Mouse (Mus musculus) liver, embryonic 13.5 days (tissue): ENCODE measurements around the gene Rpl13. TPM values are rescaled to one million over a fixed set of nuclear protein-coding genes. Genes with fewer than 3 reads are reported as not detected.

ENCODE experiments used
- ATAC-seq: fragments of 200-750 bp; cut with Nextera tagmentation; 2 replicates; pipeline ENCODE4 v1.8.0; 2017; ENCODE audit warnings: low read depth, mild to moderate bottlenecking, moderate number of reproducible peaks, moderate library complexity
- DNase-seq: peaks from one replicate; pipeline ENCODE4 v3.0.0; 2022
- H3K27ac ChIP-seq: fragments of 300-500 bp; sonication (generic); 2 replicates; pipeline ENCODE4 v1.5.1; 2015; ENCODE audit warnings: moderate library complexity, mild to moderate bottlenecking, inconsistent platforms
- H3K27me3 ChIP-seq: fragments of 300-500 bp; sonication (generic); 2 replicates; pipeline ENCODE4 v1.6.1; 2015; ENCODE audit warnings: mild to moderate bottlenecking, inconsistent platforms
- H3K36me3 ChIP-seq: fragments of 300-500 bp; sonication (generic); 2 replicates; pipeline ENCODE4 v1.6.1; 2015; ENCODE audit warnings: mild to moderate bottlenecking, inconsistent platforms
- H3K4me1 ChIP-seq: fragments of 300-500 bp; sonication (generic); replicated peaks from 2 replicates; pipeline ENCODE4 v1.6.1; 2015; ENCODE audit warnings: inconsistent platforms
- H3K4me2 ChIP-seq: fragments of 300-500 bp; sonication (generic); 2 replicates; pipeline ENCODE4 v1.6.1; 2015; ENCODE audit warnings: inconsistent platforms, mild to moderate bottlenecking, moderate library complexity
- H3K4me3 ChIP-seq: fragments of 300-500 bp; sonication (generic); replicated peaks from 2 replicates; pipeline ENCODE4 v1.5.1; 2015; ENCODE audit warnings: mild to moderate bottlenecking, inconsistent platforms
- H3K9ac ChIP-seq: fragments of 300-500 bp; sonication (generic); 2 replicates; pipeline ENCODE4 v1.6.1; 2015; ENCODE audit warnings: mild to moderate bottlenecking, inconsistent platforms
- H3K9me3 ChIP-seq: fragments of 300-500 bp; sonication (generic); replicated peaks from 2 replicates; pipeline ENCODE4 v1.6.1; 2016; ENCODE audit warnings: inconsistent platforms
- WGBS: fragments of 180-500 bp; shearing (Covaris S2); methylation state at CpG from one replicate; pipeline ENCODE4 v1.1.7; 2015; ENCODE audit not compliant: insufficient replicate concordance; 5-methylcytosine and 5-hydroxymethylcytosine counted together
- polyA plus RNA-seq: library from polyadenylated mRNA; unstranded; fragments of >200 nt; fragmentation: Nextera tagmentation; extraction: Ambion mirVana; gene quantifications from 2 replicates; pipeline ENCODE4 v1.2.1, GENCODE M21; 2015

The Rpl13 gene
- polyA plus RNA-seq, 1 experiment from 2014 or later, result 1,172 TPM

DNA sequence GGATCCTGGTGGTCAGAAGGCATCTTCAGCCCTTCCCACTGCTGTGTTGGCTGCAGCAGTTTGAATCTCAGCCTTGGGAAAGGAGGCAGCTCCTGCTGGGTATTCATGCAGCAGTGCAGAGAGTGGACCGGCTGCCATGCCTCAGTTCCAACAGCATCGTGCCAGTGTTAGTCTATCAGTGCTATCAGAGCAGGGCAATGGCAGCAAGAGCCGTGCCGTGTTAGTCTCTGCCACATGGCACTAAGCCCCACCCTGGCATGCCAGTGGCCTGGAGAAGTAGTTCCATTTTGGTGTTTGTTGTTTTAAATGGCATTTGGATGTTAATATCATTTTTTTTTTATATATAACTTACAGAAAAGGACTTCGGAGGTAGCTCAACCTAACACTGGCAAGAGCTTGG lies 6.8 kb downstream of the Rpl13 start:
- WGBS, result 76% methylated on average over 5 of the region's 5 CpGs
- Histone ChIP-seq H3K4me2 (no peak overlapping the region), H3K9me3 (no peaks in the 10 kb centered on the region), H3K27me3 (0 out of 2 replicates have a peak, but pooled peaks cover 4% of the 10 kb centered on the region), H3K27ac (no peak overlapping the region), H3K4me1 (peaks cover 22% of the 10 kb centered on the region), H3K4me3 (no peak overlapping the region), H3K9ac (no peak overlapping the region), H3K36me3 (peaks cover 18% of the 10 kb centered on the region)
- ATAC-seq, result no peak
- DNase-seq, result no peak

DNA sequence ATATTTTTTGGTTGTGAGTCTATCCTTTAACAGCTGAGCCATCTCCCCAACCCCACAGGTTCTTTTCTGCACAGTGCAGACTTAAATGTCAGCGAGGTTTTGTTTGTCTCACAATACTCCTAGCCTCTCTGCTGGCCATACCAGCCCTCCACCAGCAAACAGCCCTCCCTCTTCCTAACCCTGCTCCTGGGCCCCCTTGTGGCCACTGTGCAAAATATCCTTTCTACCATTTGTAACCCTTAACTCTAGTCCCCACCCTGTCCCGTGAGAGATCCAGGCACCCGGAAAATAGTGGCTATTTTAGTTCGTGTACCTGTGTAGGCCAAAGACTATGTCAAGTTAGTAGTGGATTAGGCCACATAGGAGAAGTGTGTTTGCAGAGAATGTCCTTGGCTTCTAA lies 8.5 kb downstream of the Rpl13 start:
- Histone ChIP-seq H3K9ac (no peak overlapping the region), H3K4me2 (no peak overlapping the region), H3K27me3 (peaks cover 5% of the 10 kb centered on the region), H3K4me1 (peaks cover 22% of the 10 kb centered on the region), H3K9me3 (no peaks in the 10 kb centered on the region), H3K36me3 (peaks cover under 1% of the 10 kb centered on the region), H3K27ac (no peak overlapping the region), H3K4me3 (no peak overlapping the region)
- WGBS, result 2% methylated on average over 4 of the region's 4 CpGs
- ATAC-seq (peak; percentile 71), DNase-seq (peak; percentile 44)

DNA sequence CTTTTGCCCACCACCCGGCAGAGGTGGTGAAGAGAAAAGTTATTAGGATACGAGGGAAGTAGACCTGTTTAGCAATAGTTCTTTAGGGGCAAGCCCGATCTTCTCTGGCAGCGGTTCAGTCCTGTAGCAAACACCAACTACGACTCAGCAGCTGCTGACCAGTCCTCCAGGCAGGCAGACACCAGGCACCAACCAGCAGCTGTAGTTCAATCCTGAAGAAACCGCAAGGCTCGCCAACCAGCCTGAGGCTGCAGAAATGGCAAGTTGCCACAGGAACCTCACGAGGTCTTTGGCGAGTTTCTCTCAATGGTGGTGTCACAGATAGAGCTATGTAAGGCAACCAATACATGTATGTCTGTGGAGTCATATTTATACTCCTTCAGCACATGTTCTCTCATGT lies 10.7 kb downstream of the Rpl13 start:
- Histone ChIP-seq H3K9ac (no peak overlapping the region), H3K4me2 (no peak overlapping the region), H3K4me3 (no peak overlapping the region), H3K36me3 (no peaks in the 10 kb centered on the region), H3K9me3 (no peaks in the 10 kb centered on the region), H3K27ac (no peak overlapping the region), H3K4me1 (peaks cover 45% of the 10 kb centered on the region), H3K27me3 (peaks cover 28% of the 10 kb centered on the region)
- WGBS, result 69% methylated on average over 9 of the region's 9 CpGs
- ATAC-seq (no peak), DNase-seq (no peak)

DNA sequence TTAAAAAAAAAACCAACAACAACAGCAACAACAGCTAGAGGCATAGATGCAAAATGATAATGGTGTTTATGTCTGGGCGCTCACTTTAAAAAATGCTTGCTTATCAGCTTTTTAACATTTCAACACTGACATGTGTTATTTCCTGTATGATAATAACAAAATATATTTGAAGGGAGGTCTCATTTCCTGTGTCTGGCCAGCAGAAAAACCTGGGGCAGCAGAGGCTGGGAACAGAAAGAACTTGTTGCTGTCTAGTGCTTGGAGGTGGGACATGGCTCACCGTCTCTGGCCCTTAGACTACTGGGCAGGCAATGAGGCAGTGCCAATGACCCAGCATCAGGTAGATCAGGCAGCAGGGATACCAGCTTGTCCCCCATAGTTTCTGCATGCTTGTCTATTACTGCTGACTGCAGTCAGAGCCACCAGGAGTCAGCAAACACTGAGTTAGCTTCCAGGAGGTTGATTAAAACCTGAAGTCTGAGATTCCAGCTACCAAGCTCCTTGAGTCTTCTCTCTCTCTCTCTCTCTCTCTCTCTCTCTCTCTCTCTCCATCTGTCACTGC lies 11.8 kb downstream of the Rpl13 start:
- Histone ChIP-seq H3K27ac (peak overlapping the region; percentile 26; the same call in 1 of the 2 replicates), H3K4me2 (0 out of 2 replicates have a peak overlapping the region, but pooled peaks have one; percentile 3), H3K9me3 (no peaks in the 10 kb centered on the region), H3K36me3 (no peaks in the 10 kb centered on the region), H3K27me3 (peaks cover 39% of the 10 kb centered on the region), H3K9ac (no peak overlapping the region), H3K4me1 (peaks cover 56% of the 10 kb centered on the region), H3K4me3 (no peak overlapping the region)
- no peak for DNase-seq
- no peak for ATAC-seq
- WGBS, result 9% methylated on average over 2 of the region's 2 CpGs

DNA sequence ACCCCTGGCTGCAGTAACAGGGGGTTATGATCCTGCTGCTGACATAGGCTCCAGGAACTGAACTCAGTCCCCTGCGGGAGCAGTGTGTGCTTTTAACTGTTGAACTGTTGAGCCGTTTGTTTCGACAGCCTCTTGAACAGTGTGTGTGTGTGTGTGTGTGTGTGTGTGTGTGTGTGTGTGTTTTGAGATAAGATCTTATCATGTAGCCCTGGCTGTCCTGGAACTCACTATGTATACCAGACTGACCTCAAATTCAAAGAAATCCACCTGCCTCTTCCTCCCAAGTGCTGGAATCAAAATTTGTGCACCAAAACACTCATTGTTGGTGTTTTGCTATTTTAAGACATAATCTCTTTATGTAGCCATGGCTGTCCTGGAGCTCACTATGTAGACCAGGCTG lies 12.5 kb downstream of the Rpl13 start:
- H3K9me3 ChIP-seq, result no peaks in the 10 kb centered on the region
- H3K27ac ChIP-seq, result no peak overlapping the region
- 7% methylated on average over 3 of the region's 3 CpGs for WGBS
- H3K4me2 ChIP-seq, result no peak overlapping the region
- ATAC-seq (no peak), DNase-seq (no peak)
- no peak overlapping the region for H3K4me3 ChIP-seq
- peaks cover 60% of the 10 kb centered on the region for H3K4me1 ChIP-seq
- H3K36me3 ChIP-seq, result no peaks in the 10 kb centered on the region
- peaks cover 45% of the 10 kb centered on the region for H3K27me3 ChIP-seq
- no peak overlapping the region for H3K9ac ChIP-seq

DNA sequence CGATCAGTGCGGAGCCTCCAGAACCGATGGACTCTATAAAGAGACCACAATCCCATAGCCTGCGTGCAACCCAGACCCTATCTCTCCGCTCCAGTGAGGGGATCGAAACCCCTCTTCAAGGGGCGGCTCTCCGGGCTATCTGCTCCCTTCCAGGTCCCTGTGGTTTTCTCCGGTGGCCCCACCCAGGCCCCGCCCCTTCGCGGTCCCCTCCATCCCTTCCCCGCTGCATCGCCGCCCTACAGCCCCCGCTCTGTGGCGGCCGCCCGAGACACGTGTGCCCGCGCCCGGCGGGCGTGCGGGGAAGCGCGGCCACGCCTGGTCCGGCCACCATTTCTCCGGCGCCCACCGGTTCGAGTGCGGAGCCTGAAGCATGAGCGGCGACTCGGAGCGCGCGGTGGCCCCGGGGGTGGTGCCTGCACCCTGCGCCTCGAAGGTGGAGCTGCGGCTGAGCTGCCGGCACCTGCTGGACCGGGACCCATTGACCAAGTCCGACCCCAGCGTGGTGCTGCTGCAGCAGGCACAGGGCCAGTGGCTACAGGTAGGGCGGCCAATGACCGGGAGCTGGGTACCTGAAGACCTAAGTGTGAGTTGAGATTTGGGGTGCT lies 15.1 kb downstream of the Rpl13 start, which contains the start of gene Cpne7:
TSS of gene Cpne7 (plus strand) at position 248 of the 605 bp plus-strand sequence.
- H3K4me1 ChIP-seq, result peaks cover 54% of the 10 kb centered on the region
- peaks cover 47% of the 10 kb centered on the region for H3K27me3 ChIP-seq
- no peak within 1 kb of the TSS for H3K27ac ChIP-seq
- H3K9ac ChIP-seq, result peak within 1 kb of the TSS; percentile 49
- peak within 1 kb of the TSS; percentile 58 for H3K4me3 ChIP-seq
- H3K36me3 ChIP-seq, result no peaks in the 10 kb centered on the region
- ATAC-seq (peak; percentile 75), DNase-seq (peak; percentile 44)
- 1% methylated on average over 50 of the region's 51 CpGs for WGBS
- H3K4me2 ChIP-seq, result peak within 1 kb of the TSS; percentile 87
- H3K9me3 ChIP-seq, result no peaks in the 10 kb centered on the region

DNA sequence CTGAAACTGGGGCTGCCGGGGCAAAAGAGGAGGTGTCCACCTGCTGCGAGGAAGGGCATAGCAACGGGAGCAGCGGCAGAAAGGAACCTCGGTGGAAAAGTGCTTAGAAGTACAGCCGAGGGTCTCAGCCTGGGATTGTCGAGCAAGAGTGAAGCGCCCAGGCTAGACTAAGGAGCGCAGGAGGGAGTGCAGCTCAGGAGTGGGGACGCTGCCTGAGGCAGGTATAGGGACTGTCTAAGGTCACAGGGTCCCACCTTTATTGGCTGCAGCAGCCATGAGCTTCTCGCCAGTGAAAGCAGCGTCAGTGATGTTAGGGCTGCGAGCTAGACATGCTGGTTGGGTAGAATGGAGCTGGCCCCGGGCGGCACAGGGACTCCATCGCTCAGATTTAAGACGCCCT lies 15.6 kb downstream of the Rpl13 start:
- WGBS, result 2% methylated on average over 17 of the region's 17 CpGs
- Histone ChIP-seq H3K4me3 (peak overlapping the region; percentile 58), H3K9ac (peak overlapping the region; percentile 49), H3K27ac (no peak overlapping the region), H3K4me1 (peaks cover 54% of the 10 kb centered on the region), H3K4me2 (peak overlapping the region; percentile 87), H3K27me3 (peaks cover 52% of the 10 kb centered on the region), H3K9me3 (no peaks in the 10 kb centered on the region), H3K36me3 (no peaks in the 10 kb centered on the region)
- ATAC-seq (no peak), DNase-seq (no peak)

DNA sequence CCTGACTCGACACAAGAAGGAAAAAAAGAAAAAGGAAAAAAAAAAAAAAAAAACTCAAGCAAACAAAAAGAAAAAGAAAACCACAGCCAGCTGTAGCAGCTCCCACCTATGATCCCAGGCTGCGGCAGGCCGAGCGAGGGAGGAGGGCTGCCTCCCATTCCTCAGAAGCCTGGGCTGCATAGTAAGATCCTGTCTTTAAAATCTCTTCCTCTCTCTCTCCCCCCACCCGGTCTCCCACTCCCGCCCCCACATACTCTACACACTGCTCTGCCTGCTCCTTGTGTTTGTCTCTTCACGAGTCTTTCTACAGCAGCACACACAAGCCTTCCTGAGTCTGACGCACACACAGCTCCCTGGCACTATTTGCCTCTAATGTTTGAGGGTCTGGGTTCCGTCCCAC lies 19.9 kb downstream of the Rpl13 start:
- Histone ChIP-seq H3K9me3 (no peaks in the 10 kb centered on the region), H3K4me2 (no peak overlapping the region), H3K36me3 (no peaks in the 10 kb centered on the region), H3K4me1 (peaks cover 32% of the 10 kb centered on the region), H3K27ac (no peak overlapping the region), H3K9ac (no peak overlapping the region), H3K4me3 (no peak overlapping the region), H3K27me3 (peaks cover 71% of the 10 kb centered on the region)
- no peak for ATAC-seq
- WGBS, result 63% methylated on average over 9 of the region's 9 CpGs
- DNase-seq, result no peak

DNA sequence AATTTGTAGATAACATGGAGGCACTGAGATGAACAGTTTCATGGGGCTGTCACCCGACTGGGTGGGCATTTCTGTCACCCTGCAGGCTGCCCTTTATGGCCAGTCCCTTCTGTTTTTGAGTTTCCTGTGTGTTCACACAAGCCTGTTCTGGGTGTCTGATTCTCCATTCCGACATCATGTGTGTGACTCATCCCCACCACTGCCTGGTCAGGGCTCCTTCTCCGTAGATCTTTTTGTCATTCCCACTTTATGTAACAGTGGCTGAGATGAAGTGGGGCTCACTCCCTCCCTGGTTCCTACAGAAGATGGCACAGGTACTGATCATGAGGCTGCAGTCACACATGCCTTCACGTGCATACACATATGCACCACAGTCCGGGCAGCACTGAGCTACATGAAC lies 20.5 kb downstream of the Rpl13 start:
- Histone ChIP-seq H3K27ac (no peak overlapping the region), H3K9me3 (no peaks in the 10 kb centered on the region), H3K4me3 (no peak overlapping the region), H3K36me3 (no peaks in the 10 kb centered on the region), H3K4me2 (no peak overlapping the region), H3K9ac (no peak overlapping the region), H3K4me1 (peaks cover 26% of the 10 kb centered on the region), H3K27me3 (peaks cover 70% of the 10 kb centered on the region)
- WGBS, result 66% methylated on average over 5 of the region's 5 CpGs
- DNase-seq (no peak), ATAC-seq (no peak)

DNA sequence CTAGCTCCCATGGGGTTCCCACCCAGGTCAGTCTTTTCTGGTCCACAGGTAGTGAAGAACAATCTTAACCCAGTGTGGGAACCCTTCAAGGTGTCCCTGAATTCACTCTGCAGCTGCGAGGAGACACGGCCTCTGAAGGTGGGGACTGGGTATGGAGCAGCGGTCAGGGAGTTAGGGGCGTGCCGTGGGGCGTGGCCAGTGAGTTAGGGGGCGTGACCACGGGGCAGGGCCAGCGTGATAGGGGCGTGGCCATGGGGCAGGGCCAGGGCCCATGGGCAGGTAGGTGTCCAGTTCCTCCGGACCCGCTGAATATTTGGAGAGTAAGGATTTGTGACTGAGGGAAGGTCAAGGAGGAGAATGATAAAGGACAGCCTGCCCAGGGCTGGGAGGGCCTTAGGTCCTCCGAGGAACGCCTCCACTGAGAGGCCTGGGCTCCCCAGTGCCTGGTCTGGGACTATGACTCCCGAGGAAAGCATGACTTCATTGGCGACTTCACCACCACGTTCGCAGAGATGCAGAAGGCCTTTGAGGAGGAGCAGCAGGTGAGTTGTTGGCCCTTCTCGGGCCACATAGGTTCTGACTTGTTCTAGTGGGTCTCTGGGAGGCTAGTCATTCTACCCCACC lies 24.2 kb downstream of the Rpl13 start:
- Histone ChIP-seq H3K9me3 (no peaks in the 10 kb centered on the region), H3K27me3 (peaks cover 50% of the 10 kb centered on the region), H3K27ac (no peak overlapping the region), H3K4me3 (no peak overlapping the region), H3K36me3 (no peaks in the 10 kb centered on the region), H3K4me1 (peaks cover 9% of the 10 kb centered on the region), H3K9ac (no peak overlapping the region), H3K4me2 (peak overlapping the region; percentile 10; the same call in 1 of the 2 replicates)
- DNase-seq (peak; percentile 50), ATAC-seq (peak; percentile 70)
- WGBS, result 9% methylated on average over 19 of the region's 19 CpGs

DNA sequence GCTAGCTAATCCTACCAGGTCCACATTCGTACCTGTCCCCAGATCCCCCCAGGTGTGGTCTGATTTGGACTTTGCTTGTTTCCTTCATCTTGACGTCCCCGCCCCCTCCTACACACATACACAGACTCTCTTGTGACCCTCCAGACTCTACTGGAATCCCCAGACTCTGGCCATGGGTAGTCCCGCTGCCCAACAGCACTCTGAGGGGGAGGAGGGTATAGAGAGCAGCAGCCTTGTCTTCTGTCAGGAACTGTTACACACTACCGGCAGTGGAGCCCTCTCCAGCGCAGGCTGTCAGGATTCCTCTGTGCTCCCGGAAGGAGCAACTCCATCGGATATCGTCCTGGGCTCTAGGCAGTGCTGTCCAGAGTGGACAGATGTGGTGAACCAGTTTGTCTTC lies 28.9 kb downstream of the Rpl13 start:
- no peak overlapping the region for H3K4me3 ChIP-seq
- no peak overlapping the region for H3K27ac ChIP-seq
- WGBS, result 40% methylated on average over 9 of the region's 9 CpGs
- DNase-seq (no peak), ATAC-seq (no peak)
- H3K9me3 ChIP-seq, result peaks cover 4% of the 10 kb centered on the region; the same call in 1 of the 2 replicates
- H3K4me2 ChIP-seq, result no peak overlapping the region
- no peaks in the 10 kb centered on the region for H3K36me3 ChIP-seq
- H3K27me3 ChIP-seq, result peaks cover 21% of the 10 kb centered on the region
- no peak overlapping the region for H3K9ac ChIP-seq
- peaks cover 6% of the 10 kb centered on the region for H3K4me1 ChIP-seq
